Mouse (Mus musculus) thymus, postnatal 14 days (tissue): Measurements from ENCODE around the gene Kcnc4.

Experiments used
- DNase-seq: peaks from one replicate; pipeline ENCODE4 v3.0.0; 2021

Kcnc4 gene

GRCm38 (mm10) chr3:107459196-107459772 is at the start of gene Kcnc4:
Gene Kcnc4 (minus strand): TSS chr3:107459552.
- no peak for DNase-seq

- DNase-seq = no peak
These were observed 49.3 kb upstream of the Kcnc4 start for GRCm38 (mm10) chr3:107508696-107509095.

GRCm38 (mm10) chr3:107507966-107508365 is 48.6 kb upstream of the Kcnc4 start:
- DNase-seq = no peak

DNA sequence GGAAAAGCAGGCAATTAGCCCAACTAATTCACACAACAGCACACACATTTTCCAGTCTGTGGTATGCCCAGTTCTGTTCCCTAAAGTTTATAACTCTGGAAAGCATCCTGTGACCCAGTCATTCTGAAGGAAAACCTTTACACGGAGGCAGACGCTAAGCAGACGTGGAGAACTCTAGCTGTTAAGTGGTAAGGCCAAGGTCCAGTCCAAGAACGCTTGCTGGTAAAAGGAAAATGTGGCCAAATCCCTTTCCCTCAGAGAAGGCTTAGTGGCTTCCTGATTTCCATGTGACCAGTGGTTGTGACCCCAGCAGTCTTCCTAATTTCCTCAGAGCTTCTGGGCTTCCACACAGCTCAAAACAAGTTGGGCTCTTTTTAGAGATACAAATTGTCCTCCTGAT is 47.2 kb upstream of the Kcnc4 start:
- no peak for DNase-seq

DNA sequence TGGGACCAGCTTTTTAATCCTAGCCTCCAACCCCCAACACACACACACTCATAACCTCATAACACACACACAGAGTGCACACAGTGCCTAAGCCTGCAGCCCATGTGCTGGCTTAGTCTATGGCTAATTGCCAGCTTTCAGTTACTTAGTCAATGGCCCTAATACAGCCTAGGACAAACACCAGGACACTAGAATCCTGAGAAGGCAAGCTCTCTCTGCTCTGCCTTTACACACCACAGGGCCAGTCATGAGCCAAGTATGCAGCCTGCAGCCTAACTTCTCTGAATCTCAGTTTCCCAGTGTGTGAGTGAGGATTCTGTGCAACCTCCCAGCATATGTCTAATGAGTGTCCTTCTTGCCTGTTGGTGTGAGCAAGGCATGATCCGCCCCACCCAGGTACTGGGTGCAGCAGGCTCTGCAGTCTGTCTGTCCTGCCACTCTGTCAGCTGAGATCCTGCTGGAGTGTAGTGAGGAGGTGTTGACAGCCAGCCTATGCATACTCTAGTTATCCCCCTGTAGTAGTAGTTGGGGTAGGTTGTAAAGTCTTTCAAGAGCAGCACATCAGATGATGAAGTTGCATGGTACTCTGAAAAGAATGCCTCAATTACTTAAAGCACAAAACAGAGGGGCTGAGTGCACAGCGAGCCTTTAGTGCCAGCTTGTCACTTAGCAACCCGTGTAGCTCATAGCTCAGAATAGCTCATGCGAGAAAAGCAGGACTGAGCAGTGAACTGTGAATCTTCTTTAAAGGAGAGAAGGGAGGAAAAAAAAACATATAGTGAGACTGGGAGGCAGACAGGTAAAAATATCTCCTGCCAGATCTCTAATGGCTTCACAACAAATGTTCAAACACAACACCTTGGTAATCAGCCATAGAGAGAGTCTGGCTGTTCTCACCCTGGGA is 46.4 kb upstream of the Kcnc4 start:
- no peak for DNase-seq

GRCm38 (mm10) chr3:107504542-107504941 is 45.2 kb upstream of the Kcnc4 start:
- no peak for DNase-seq

GRCm38 (mm10) chr3:107503716-107504115 is 44.4 kb upstream of the Kcnc4 start:
- DNase-seq = no peak

DNA sequence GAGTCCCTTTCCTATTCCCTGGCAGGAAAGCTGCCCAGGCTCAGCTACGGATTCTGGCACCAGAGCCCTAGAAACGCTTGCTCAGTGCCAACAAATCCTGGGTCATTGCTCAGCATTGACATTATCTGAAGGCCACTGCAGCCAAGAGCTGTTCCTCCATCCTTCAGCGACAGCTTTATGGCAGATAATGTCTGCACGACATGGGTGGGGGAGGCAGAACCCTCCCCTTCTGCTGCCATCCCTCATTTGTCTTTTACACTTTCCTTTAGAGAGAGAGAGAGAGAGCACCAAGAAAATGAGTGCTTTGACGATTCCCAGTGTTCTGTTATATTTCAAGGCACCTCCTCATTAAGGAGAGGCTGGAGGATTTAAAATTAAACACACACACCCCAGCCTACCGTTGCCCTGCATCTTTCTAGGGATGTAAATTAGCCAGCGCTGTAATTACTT is 42.4 kb upstream of the Kcnc4 start:
- no peak for DNase-seq

DNA sequence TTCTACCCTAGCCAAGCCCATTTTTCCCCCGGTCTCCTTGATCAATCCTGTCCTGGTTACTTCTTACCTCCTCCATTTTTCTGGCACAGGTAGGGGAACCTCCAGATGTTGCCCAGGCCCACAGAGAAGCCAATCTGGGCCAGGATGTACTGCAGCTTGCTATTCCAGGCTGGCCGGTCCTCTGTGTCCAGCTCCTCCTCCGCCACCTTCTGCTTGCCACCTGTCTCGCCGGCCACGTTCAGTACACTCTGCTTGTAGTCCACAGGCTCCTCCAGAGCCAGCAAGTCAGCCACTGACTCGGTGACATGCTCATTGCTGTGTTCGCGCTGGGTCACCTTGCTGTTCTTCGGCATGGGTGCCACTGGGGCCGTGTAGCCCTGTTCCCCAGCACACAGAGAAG is 40.9 kb upstream of the Kcnc4 start:
- no peak for DNase-seq

DNA sequence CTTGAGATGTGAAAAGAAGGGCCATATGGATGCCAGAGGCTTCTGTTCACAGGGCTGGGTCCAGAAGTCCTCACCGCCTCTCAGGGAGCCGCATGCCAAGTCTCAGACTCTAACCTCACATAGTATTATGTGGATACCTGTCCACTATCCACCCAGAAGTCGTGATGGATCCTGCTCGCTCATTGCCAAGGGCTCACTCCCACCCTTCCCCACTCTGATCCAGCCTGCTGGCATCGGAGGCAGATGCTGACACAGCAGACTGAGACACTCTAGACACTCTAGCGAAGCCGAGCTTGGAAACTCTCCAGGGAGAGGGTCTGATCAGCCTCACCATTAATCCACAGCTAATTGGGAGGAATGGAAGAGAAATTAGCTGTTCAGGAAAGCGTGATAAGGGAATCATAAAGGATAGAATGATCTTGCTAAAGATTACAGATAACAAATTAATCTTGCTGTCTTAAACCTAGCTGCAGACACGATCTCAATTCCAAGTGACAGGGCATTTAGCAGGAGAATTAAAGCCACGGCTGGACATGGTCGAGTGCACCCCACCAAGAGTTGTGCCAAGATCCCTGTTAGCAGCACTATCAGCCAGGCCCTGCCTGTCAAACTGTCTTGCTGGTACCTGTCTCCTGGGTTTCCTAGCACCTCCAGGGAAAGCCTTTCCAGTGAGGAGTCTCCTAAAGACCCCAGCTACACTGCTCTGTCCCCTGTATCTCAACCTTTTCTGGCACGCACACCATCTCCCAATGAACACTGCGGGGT is 36.9 kb upstream of the Kcnc4 start:
- no peak for DNase-seq

DNA sequence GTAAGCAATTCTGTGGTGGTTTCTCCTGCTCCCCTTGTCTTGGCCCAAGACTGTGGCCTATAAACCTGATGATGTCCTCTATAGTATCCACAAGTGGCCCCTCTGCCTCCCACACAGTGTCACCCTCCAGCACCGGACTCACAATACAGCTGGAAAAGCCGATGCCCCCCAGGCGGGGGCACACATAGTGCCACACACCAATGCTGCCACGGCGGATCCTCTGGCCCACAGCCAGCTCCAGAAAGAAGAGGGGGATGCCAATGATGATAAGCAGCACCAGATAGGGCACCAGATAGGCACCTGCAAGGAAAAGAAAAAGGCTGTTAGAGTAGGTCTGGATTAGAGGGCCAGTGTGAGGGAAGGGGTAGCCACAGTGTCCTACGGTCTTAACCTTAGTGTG is 36.2 kb upstream of the Kcnc4 start:
- no peak for DNase-seq

DNA sequence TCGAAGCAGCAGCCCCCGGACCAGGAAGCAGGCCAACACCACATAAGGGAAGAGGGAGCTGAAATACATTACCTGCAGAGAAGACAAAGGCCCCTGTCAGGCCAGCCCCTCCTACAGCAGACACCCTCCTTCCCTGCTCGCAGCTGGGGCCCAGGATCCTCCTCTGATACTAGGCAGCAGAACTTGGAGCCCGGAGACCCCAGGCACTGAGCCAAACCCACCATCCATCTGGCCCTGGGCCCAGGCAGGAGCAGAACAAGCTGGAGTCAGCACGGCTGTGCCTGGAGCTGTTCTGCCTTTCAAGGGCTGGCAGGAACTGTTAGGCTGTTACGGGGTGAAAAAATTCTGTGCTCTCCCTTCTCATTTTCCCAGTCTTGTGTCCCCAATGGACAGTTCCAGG is 32.1 kb upstream of the Kcnc4 start:
- DNase-seq = no peak

DNA sequence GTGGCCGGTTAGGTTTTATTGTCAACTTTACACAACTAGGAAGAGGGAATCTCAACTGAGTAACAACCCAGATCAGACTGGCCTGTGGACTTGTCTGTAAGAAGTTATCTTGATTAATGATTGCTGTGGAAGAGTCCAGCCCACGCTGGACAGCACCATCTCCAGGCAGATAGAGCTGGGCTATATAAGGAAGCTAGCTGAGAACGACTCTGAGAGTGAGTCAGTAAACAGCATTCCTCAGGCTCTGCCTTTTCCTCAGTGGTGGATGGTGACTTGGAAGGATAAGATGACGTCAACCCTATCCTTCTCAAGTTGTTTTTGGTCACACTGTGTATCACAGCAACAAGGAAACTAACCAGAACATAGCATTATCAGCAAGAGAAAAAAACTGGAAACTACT is 29.3 kb upstream of the Kcnc4 start:
- no peak for DNase-seq

DNA sequence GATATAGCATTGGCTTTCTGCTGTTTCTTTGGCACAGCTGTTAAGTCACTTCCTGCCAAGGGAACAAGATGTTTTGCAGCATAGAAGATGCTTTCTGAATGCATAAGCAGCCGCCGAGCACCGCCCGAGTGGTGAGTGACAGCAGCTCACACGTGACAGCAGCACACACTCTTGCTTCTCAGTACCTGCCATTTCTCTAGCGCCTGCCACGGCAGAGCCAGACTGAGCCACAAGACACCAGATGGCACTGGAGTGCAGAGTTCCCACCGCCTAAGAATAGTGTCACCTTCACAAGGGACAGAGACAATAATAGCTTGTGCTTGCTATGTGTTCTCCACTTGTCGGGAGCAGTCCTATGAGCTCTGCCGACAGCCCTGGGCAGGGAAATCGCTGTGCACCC is 23.9 kb upstream of the Kcnc4 start:
- DNase-seq = peak; percentile 12

DNA sequence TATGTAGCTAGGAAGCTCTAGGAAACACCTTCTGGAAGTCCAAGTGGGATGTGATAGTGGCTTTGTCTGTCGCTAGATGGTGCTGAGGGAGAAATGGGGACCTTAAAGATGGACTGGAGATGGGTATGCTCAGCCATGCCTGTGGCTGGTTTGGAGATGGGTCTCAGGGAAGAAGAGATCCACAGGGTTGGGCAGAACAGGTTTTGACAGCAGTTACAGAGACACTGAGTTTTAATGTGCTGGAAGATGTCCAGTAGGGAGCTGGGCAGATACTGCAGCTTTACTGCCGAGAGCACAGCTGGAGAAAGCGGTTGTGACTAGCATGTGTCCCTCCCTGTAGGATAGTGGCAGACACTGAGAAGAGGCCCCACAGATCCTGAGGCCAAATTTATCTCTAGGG is 21.3 kb upstream of the Kcnc4 start:
- DNase-seq = no peak

- DNase-seq = peak; percentile 22
These were observed 12.8 kb upstream of the Kcnc4 start for GRCm38 (mm10) chr3:107472198-107472597.

GRCm38 (mm10) chr3:107469059-107469458 is 9.7 kb upstream of the Kcnc4 start:
- DNase-seq = no peak

GRCm38 (mm10) chr3:107468106-107468505 is 8.8 kb upstream of the Kcnc4 start:
- DNase-seq = no peak

DNA sequence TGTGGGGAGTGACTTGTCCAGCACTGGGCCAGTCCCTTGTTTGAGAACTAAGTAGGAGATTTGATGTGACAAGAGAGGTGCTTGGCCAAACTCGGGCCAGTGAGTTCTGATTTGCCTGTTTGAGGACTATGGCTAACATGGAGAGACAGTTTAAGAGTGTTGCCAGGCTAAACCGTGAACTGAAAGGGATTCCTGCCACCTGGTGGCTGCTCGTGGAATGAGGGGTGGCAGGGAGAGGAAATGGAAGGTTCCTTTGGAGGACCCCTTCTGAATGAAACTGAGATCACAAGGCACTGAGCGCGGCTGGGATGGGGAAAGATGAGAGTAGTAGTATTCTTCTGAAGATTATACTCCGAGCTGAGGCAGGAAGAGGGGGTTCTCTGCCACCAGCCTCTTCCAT is 7.2 kb upstream of the Kcnc4 start:
- DNase-seq = peak; percentile 73

DNA sequence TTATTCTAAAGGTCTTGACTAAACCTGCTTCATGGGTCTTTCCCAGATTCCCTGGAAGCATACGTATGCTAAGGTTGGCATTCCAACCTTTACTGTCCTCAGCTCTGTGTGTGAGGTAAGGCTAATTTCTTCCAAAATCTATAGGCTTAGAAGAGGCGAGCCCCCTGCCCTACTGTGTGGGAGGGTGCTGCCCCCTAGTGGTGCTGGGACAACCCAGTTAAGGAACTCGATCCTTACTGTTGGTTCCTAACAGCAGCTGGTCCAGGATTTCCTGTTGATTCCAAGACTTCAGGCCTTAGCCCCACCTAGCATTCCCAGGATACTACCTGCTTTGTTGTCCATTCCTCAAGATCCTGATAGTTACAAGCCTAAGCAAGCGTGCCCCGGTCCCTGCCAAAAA is 2.8 kb upstream of the Kcnc4 start:
- DNase-seq = peak; percentile 70

- DNase-seq = peak; percentile 6
These were observed 550 bp upstream of the Kcnc4 start for GRCm38 (mm10) chr3:107459773-107460431.

DNA sequence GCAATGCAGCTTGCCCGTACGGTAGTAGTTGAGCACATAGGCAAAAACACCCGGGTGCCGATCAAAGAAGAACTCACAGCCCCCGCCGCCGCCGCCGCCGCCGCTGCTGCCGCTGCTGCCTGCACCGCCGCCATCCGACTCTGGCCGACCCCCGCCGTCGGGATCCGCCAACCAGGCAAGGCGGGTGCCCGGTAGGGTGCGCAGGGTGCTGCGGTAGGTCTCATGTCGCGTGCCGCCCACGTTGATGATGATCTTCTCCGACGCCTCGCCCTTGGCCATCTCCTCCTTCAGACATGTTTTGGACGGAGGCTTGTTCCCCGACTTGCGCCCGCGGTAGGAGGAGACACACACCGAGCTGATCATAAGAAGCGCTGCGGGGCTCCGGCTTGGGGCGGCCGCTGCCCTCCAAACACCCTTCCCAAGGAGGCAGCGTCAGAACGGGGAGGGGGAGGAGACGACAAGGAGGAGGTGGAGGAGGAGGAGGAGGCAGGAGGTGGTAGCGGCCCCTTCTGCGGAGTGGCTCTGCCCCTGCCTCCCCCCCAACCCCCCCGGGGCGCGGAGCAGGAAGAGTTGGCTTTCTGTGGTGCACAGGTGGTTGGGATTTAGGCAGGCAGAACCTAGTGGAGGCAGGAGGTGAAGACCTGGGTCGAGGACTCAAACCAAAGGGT is 690 bp downstream of the Kcnc4 start:
- peak; percentile 27 for DNase-seq

DNA sequence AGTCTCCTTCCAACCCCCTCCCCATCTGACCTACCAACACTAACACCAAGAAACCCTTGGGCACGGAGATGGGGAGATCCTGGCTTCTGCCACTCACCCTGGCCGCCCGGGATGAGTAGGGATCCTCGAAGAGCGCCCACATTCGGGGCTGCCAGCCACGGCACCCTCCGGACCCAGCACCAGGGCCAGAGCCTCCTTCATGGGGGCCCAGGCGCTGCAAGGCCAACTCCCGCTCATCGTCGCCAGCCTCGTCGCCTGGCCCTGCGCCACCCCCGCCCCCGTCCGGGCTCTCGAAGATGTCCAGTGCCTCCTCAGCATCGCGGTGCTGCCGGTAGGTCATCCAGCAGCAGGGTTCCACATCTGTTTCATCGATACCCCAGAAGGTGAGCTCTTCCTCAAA is 1.2 kb downstream of the Kcnc4 start:
- DNase-seq = no peak
